Comparison of ENCODE assay signal across 8 mouse cellular contexts in genomic region chr4:119540533-119540890, GRCm38 (mm10). TPM values are rescaled to one million over a fixed set of nuclear protein-coding genes. Genes with fewer than 3 reads are reported as not detected.
DNase-seq lines count a peak whose midpoint lies in the region; ATAC-seq lines count a peak whose summit lies in the region.

No protein-coding gene starts in this region.

- H3K4me1 ChIP-seq in liver, embryonic 11.5 days (replicated peaks; ENCODE audit: control insufficient read depth, insufficient read depth, low read length) = peaks cover 17% of the 10 kb centered on the region

- no peaks in the 10 kb centered on the region for H3K36me3 ChIP-seq in liver, embryonic 11.5 days (ENCODE audit: control insufficient read depth, insufficient read depth, low read length)

- H3K4me2 ChIP-seq in liver, embryonic 11.5 days = peak overlapping the region; percentile 91

- peak overlapping the region; percentile 88 for H3K9ac ChIP-seq in liver, embryonic 11.5 days (ENCODE audit: low read depth, low read length)

- peak; percentile 9 for DNase-seq in cerebellum, adult 9-11 months
- no peak for DNase-seq in cerebellum, postnatal 14 days
- DNase-seq in retina, embryonic 14.5 days (ENCODE audit: low spot score) = peak; percentile 21
- DNase-seq in retina, postnatal 1 day = no peak
- DNase-seq in liver, embryonic 11.5 days (ENCODE audit: low spot score) = no peak
- peak; percentile 14 for DNase-seq in yolk sac, embryonic 10.5 days (ENCODE audit: low spot score)
- no peak for DNase-seq in left cerebral cortex, adult 8-10 months (ENCODE audit: low spot score in 2 of 2)
- no peak for DNase-seq in layer of hippocampus, adult 8-10 months (ENCODE audit: low spot score in 2 of 2)

- no peaks in the 10 kb centered on the region for H3K9me3 ChIP-seq in liver, embryonic 11.5 days (ENCODE audit: control insufficient read depth, low read length)

- 8% methylated on average over 10 of the region's 10 CpGs for WGBS in liver, embryonic 11.5 days

- no peak for ATAC-seq in liver, embryonic 11.5 days (replicated peaks; ENCODE audit: low FRiP score)

- H3K4me3 ChIP-seq in liver, embryonic 11.5 days (ENCODE audit: low read depth, low read length) = peak overlapping the region; percentile 87

- H3K27ac ChIP-seq in liver, embryonic 11.5 days (ENCODE audit: low read depth, low read length) = peak overlapping the region; percentile 92; the same call in 1 of the 2 replicates

- no peaks in the 10 kb centered on the region for H3K27me3 ChIP-seq in liver, embryonic 11.5 days (replicated peaks; ENCODE audit: control insufficient read depth, insufficient read depth, low read length)

RNA-seq across cellular contexts. Expression of gene Frg2f1, which starts 1.2 kb away (rescaled TPM):
- polyA plus RNA-seq in liver, embryonic 11.5 days (2014; fragmentation: Nextera tagmentation; extraction: Ambion mirVana) = 1.4 and 1.9 TPM in 2 replicates
- total RNA-seq in left cerebral cortex, adult 8-10 months (2022) = 10 to 100 TPM; 16.3 to 18.6 (median 17.1) TPM
- 10 to 100 TPM; 20.4 to 23.7 (median 21.5) TPM for total RNA-seq in layer of hippocampus, adult 8-10 months (2022)

RNA-seq across cellular contexts. Expression of gene Foxj3, which starts 3.7 kb away (rescaled TPM):
- polyA plus RNA-seq in liver, embryonic 11.5 days (2014; fragmentation: Nextera tagmentation; extraction: Ambion mirVana) = 16.5 and 19.1 TPM in 2 replicates
- total RNA-seq in left cerebral cortex, adult 8-10 months (2022) = 100 to 1,000 TPM in 1 of 4 experiments, 10 to 100 TPM in 3; 65.1 to 100 (median 78.9) TPM
- total RNA-seq in layer of hippocampus, adult 8-10 months (2022) = 10 to 100 TPM; 71.9 to 96.3 (median 78.0) TPM

RNA-seq across cellular contexts. Expression of gene Rimkla, which starts 48.1 kb away (rescaled TPM):
- polyA plus RNA-seq in liver, embryonic 11.5 days (2014; fragmentation: Nextera tagmentation; extraction: Ambion mirVana) = 0.34 and 0.44 TPM in 2 replicates
- total RNA-seq in left cerebral cortex, adult 8-10 months (2022) = 10 to 100 TPM; 10.2 to 11.2 (median 11.0) TPM
- total RNA-seq in layer of hippocampus, adult 8-10 months (2022) = 10 to 100 TPM; 11.8 to 18.2 (median 13.2) TPM

Comparison
In these comparisons a context has a peak if more than half of its experiments do, and no peak if none do; other contexts are left out.
1. DNase-seq: peak in cerebellum, adult 9-11 months (single experiment), retina, embryonic 14.5 days (single experiment) and yolk sac, embryonic 10.5 days (single experiment); none in cerebellum, postnatal 14 days (0 of 2), retina, postnatal 1 day (single experiment), liver, embryonic 11.5 days (single experiment), left cerebral cortex, adult 8-10 months (0 of 2) and layer of hippocampus, adult 8-10 months (0 of 2).